Mouse (Mus musculus): ENCODE data around the gene Cfap61. TPM values are rescaled to one million over a fixed set of nuclear protein-coding genes. Genes with fewer than 3 reads are reported as not detected.

Cfap61 gene
- polyA plus RNA-seq, 1 experiment from 2014 or later, result 0.88 TPM

DNA sequence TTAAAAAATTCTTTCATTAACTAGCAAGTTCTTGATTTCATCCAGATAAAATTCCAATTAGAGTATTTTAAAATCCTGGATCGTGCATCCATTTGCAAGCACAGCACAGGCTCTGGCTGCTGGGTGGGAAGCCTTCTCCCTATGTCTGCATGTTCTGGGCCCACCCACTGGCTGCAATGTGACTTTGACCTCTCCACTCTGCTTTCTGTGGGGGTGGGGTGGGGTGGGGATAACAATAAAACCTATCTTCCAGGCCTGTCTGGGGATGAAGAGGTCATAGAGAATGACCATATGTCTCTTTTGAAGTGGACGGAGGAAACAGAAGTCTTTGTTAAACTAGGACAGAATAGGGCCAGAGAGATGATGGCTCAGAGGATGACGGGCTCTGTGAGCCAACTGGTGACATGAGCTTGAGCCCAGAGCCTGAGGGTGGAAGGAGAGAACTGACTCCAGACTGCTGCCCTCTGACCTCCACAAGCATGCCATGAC lies 183.4 kb downstream of the Cfap61 start:
- H3K27me3 ChIP-seq (ENCODE audit: low read depth, poor library complexity, severe bottlenecking), result no peaks in the 10 kb centered on the region
- no peak overlapping the region for H3K27ac ChIP-seq
- H3K36me3 ChIP-seq, result no peaks in the 10 kb centered on the region
- DNase-seq (ENCODE audit: low spot score), result no peak
- no peak overlapping the region for H3K4me3 ChIP-seq
- no peaks in the 10 kb centered on the region for H3K9me3 ChIP-seq (replicated peaks)
- WGBS, result 59% methylated on average over 3 of the region's 3 CpGs
- H3K4me1 ChIP-seq, result peaks cover 13% of the 10 kb centered on the region

DNA sequence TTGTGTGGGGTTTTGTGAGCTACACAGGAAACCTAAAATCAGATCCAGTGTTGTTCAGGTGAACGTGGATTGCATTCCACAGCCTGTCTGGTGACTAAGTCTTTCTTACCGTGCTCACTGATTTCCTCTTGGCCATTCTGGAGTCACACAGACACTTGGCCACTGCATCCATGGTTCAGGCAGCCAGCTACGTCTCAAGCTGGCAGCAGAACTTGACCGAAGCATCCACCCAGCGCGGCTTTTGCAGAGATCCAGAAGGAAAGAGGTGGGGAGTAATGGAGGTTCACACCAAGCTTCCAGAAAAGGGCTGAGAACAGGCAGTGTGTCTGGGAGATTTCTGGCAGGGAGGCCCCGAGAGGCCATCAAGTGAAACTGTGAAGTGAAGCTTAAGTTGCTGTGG lies 187.0 kb downstream of the Cfap61 start:
- no peaks in the 10 kb centered on the region for H3K27me3 ChIP-seq (ENCODE audit: low read depth, poor library complexity, severe bottlenecking)
- H3K27ac ChIP-seq, result no peak overlapping the region
- no peaks in the 10 kb centered on the region for H3K9me3 ChIP-seq (replicated peaks)
- no peak overlapping the region for H3K4me3 ChIP-seq
- 93% methylated on average over 7 of the region's 7 CpGs for WGBS
- no peak for DNase-seq (ENCODE audit: low spot score)
- H3K36me3 ChIP-seq, result no peaks in the 10 kb centered on the region
- H3K4me1 ChIP-seq, result peaks cover 13% of the 10 kb centered on the region

DNA sequence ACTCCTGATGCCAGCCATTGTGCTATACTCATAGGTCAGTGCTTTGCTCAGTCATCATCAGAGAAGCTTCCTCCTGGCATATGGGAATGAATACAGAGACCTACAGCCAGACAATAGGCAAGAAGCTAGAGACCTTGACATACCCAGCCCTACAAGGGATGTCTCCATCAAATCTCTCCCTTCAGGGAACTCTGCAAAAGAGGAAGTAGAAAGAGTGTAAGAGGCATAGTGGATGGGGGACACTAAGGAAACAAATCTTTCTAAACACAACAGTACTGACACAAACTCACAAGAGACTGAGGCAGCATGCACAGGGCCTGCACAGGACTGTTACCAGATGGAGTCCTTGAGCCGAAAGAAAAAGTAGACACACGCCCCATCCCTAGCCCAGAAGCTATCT lies 190.5 kb downstream of the Cfap61 start:
- Histone ChIP-seq H3K27ac (no peak overlapping the region), H3K4me1 (no peaks in the 10 kb centered on the region), H3K27me3 (ENCODE audit: low read depth, poor library complexity, severe bottlenecking) (no peaks in the 10 kb centered on the region), H3K4me3 (no peak overlapping the region), H3K9me3 (replicated peaks) (no peaks in the 10 kb centered on the region), H3K36me3 (no peaks in the 10 kb centered on the region)
- WGBS, result 91% methylated on average over 2 of the region's 2 CpGs
- no peak for DNase-seq (ENCODE audit: low spot score)

DNA sequence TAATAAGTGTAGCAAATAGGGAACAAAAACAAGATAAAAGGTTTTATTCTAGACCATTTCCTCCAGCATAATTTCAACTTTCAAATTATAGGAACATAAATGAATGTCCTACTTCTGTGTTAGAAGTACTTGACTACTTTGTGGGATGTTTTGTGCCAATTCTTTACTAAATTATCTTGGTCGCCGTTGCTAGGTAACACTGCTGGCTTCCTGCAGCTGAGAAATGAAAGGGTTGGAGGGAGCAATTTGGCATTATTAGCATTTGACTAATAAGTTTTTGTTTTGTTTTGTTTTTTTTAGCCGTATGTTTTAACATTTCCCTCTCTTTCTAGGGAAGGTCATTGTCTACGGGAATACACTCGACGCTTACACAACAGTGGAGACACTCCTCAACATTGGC lies 194.0 kb downstream of the Cfap61 start:
- Histone ChIP-seq H3K4me1 (no peaks in the 10 kb centered on the region), H3K4me3 (no peak overlapping the region), H3K27me3 (ENCODE audit: low read depth, poor library complexity, severe bottlenecking) (no peaks in the 10 kb centered on the region), H3K9me3 (replicated peaks) (no peaks in the 10 kb centered on the region), H3K27ac (no peak overlapping the region), H3K36me3 (no peaks in the 10 kb centered on the region)
- WGBS, result 93% methylated on average over 6 of the region's 6 CpGs
- DNase-seq (ENCODE audit: low spot score), result no peak

DNA sequence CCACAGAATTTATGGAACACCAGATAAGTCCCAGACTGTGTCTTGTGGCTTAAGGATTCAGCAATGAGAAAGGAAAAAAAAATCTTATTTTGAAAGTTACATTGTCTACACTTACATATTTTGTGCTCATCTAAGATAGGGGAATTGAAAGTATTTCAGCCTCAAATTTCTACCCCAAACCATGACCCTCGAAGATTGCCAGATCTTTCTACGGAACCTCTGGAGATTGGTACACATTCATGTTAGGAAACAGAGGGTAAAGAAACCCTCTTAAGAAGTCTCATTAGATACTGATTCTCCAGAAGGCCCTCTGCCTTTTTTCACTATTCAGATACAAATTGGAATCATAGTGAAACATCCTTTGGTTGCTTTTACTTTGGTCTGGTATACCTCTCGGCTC lies 195.9 kb downstream of the Cfap61 start:
- Histone ChIP-seq H3K4me1 (no peaks in the 10 kb centered on the region), H3K27me3 (ENCODE audit: low read depth, poor library complexity, severe bottlenecking) (no peaks in the 10 kb centered on the region), H3K36me3 (no peaks in the 10 kb centered on the region), H3K27ac (no peak overlapping the region), H3K9me3 (replicated peaks) (no peaks in the 10 kb centered on the region), H3K4me3 (no peak overlapping the region)
- DNase-seq (ENCODE audit: low spot score), result no peak
- WGBS, result 96% methylated on average over 3 of the region's 3 CpGs

DNA sequence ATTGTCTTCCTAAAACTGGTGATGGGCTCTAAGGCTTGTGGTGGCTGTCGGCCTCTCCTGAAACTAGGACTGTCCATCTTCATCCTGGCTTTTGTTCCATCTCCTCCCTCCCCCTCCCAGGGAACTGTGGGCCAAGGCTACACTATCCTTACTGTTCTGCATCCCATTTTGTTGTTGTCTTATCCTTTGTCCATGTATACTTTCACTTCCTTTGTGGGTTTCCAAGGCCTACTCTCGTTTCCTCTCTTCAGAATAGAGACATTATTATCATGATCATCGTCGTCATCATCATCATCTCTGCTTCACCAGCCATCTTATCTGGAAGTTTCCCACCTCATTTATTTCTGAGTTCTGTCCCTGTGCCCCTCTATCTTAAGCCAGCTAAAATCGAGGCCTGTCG lies 199.7 kb downstream of the Cfap61 start:
- Histone ChIP-seq H3K27ac (no peak overlapping the region), H3K4me1 (no peaks in the 10 kb centered on the region), H3K9me3 (replicated peaks) (no peaks in the 10 kb centered on the region), H3K27me3 (ENCODE audit: low read depth, poor library complexity, severe bottlenecking) (no peaks in the 10 kb centered on the region), H3K36me3 (no peaks in the 10 kb centered on the region), H3K4me3 (no peak overlapping the region)
- DNase-seq (ENCODE audit: low spot score), result no peak
- 87% methylated on average over 6 of the region's 6 CpGs for WGBS

DNA sequence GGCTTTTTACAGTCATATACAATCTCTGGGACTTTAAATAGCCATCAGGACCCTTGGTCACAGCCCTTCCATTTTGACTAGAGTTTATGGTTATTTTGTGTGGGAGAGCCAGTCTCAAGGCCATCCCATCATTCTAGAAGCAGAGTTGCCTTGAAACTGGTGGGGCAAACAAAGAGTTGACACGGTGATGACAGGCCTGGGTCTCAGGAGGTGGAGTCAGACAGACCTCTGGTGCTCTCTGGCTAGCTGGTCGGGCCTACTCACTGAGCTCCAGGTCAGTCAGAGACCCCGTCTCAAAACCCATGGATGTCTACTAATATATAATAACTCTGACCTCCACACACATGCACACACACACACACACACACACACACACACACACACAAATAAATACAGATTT lies 206.1 kb downstream of the Cfap61 start:
- WGBS, result 92% methylated on average over 3 of the region's 3 CpGs
- Histone ChIP-seq H3K9me3 (replicated peaks) (no peaks in the 10 kb centered on the region), H3K4me3 (no peak overlapping the region), H3K27me3 (ENCODE audit: low read depth, poor library complexity, severe bottlenecking) (no peaks in the 10 kb centered on the region), H3K27ac (no peak overlapping the region), H3K36me3 (no peaks in the 10 kb centered on the region), H3K4me1 (no peaks in the 10 kb centered on the region)
- DNase-seq (ENCODE audit: low spot score), result no peak

DNA sequence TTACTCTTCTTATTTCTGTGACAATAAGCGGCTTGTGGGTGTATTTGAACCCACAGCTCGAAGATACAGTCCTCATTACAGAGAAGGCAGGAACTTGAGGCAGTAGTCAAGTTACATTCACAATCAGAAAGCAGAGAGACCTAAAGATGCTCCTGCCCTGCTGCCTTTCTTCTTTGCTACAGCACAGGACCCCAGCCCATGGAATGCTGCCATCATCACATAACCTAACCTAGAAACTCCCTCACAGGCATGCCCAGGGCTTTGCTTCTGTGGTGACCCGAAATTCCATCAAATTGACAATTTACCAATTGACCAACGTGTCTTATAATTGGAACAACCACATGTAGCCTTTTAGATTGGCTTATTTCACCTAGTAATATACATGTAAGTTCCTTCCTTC lies 212.7 kb downstream of the Cfap61 start:
- H3K27ac ChIP-seq, result no peak overlapping the region
- H3K4me1 ChIP-seq, result no peaks in the 10 kb centered on the region
- no peaks in the 10 kb centered on the region for H3K36me3 ChIP-seq
- H3K9me3 ChIP-seq (replicated peaks), result no peaks in the 10 kb centered on the region
- H3K27me3 ChIP-seq (ENCODE audit: low read depth, poor library complexity, severe bottlenecking), result no peaks in the 10 kb centered on the region
- H3K4me3 ChIP-seq, result no peak overlapping the region
- no peak for DNase-seq (ENCODE audit: low spot score)
- WGBS, result 87% methylated on average over 4 of the region's 4 CpGs

DNA sequence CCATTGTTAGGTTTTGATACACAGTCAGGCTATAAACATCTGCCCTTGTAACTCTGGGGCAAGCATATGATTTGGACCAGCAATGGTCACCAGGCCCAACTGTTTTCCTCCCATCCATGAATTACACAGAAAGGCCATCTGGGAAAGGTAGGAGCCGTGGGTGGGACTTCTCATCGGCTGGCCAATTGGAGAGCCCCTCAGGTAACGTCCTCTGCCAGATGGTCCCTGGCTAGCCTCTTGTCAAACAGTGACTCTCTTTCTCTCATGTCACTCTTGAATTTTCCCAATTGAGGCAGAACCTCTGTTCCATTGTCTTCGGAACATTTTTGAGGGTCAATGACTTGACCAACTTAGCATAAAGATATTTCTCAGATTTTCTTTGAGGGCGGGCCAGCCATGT lies 213.2 kb downstream of the Cfap61 start:
- no peaks in the 10 kb centered on the region for H3K9me3 ChIP-seq (replicated peaks)
- no peak overlapping the region for H3K27ac ChIP-seq
- no peaks in the 10 kb centered on the region for H3K27me3 ChIP-seq (ENCODE audit: low read depth, poor library complexity, severe bottlenecking)
- H3K4me3 ChIP-seq, result no peak overlapping the region
- no peaks in the 10 kb centered on the region for H3K4me1 ChIP-seq
- no peak for DNase-seq (ENCODE audit: low spot score)
- no peaks in the 10 kb centered on the region for H3K36me3 ChIP-seq
- 92% methylated on average over 5 of the region's 5 CpGs for WGBS

DNA sequence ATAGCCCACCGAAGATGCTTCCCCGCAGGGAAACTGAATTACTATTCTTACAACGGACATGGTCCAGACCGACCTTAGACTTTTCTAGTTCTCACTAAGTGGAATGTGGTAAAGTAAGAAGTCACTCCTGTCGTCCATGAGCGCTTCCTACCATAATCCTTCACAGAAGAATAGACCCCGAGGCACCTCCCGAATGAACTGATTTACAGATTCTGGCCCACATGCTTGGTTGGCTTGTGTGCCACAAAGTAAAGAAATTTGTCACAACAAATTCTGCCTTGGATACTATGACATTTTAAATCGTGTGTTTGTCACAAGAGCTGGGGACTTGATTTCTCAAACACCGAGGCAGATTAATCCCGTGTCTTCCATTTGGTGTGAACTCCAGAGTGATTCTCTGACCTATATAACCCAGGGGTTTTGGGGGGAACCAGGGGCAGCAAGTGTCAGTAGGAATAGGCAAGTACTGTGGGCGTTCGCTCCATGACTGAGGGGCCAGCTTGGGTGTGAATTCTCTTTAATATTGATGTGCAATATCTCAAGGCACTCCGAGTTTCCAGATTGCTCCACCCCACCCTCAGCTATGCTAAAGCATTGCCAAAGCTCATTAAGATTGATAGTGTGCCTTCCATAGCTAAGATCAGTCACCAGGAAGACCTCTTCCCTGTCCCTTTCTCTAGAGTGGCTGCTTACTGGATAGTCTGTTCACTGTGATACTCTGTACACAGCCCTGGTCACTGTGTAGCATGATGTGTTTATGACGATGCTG lies 214.8 kb downstream of the Cfap61 start:
- Histone ChIP-seq H3K4me3 (no peak overlapping the region), H3K27me3 (ENCODE audit: low read depth, poor library complexity, severe bottlenecking) (no peaks in the 10 kb centered on the region), H3K36me3 (no peaks in the 10 kb centered on the region), H3K4me1 (no peaks in the 10 kb centered on the region), H3K9me3 (replicated peaks) (no peaks in the 10 kb centered on the region), H3K27ac (no peak overlapping the region)
- 92% methylated on average over 15 of the region's 15 CpGs for WGBS
- no peak for DNase-seq (ENCODE audit: low spot score)

DNA sequence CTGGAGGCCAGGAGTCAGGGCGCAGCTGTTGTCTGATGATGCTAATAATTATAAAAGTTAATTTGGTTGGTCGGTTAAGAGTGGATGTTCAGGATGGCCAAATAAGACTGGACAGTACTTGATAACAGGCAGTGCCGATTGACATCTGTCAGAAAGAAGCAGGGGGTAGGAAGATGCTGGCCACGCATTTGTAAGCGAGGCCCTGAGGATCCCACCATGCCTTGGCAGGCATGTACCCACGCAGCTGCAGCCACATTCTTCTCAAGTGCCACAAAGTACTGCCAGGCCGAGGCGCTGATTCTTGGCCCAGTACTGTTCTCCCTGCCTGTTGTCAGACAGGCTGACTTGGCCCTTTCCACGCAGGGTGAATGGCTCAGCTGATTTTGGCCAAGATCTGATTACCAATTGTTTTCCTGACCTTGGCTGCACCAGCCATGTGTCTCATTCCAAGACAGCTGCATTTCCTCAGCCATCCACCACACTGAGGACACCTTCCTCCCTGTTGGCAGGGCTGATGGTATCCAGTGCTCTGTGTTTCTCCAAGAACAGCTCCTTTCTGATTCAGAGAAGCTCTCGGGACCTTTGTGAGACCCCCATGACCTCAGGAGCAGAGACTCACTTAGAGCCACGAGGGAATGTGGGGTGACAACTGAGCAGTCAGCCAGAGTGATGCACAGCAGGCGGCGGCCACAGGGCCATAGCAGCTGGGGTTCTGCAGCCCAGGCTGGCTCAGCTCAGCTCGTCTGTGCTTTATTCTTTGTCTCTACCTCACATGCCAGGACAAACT lies 233.6 kb downstream of the Cfap61 start:
- Histone ChIP-seq H3K9me3 (replicated peaks) (no peaks in the 10 kb centered on the region), H3K36me3 (no peaks in the 10 kb centered on the region), H3K27me3 (ENCODE audit: low read depth, poor library complexity, severe bottlenecking) (no peaks in the 10 kb centered on the region), H3K27ac (no peak overlapping the region), H3K4me1 (no peaks in the 10 kb centered on the region), H3K4me3 (no peak overlapping the region)
- no peak for DNase-seq (ENCODE audit: low spot score)
- WGBS, result 69% methylated on average over 14 of the region's 14 CpGs

DNA sequence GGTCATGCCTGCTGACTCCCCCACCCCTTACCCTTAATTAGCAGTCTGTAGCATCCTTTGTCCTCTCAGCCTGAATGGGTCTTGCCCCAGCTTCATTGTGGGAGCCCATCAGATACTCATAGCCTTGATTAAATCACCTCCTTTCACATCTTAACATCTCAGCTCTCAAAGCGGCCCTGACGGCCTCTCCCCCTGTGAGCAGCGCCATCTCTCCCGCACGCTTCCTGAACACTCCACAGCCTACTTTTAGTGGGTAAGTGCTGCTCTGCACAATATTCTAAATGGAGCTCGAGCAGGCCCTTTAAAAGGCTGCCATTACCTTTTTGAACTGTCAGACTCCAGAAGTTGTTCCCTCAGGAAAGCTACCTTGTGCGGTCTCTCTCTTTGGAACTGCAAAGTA lies 234.9 kb downstream of the Cfap61 start:
- H3K4me3 ChIP-seq, result no peak overlapping the region
- 79% methylated on average over 7 of the region's 7 CpGs for WGBS
- H3K27ac ChIP-seq, result no peak overlapping the region
- no peaks in the 10 kb centered on the region for H3K36me3 ChIP-seq
- no peaks in the 10 kb centered on the region for H3K27me3 ChIP-seq (ENCODE audit: low read depth, poor library complexity, severe bottlenecking)
- DNase-seq (ENCODE audit: low spot score), result no peak
- H3K9me3 ChIP-seq (replicated peaks), result no peaks in the 10 kb centered on the region
- H3K4me1 ChIP-seq, result no peaks in the 10 kb centered on the region

DNA sequence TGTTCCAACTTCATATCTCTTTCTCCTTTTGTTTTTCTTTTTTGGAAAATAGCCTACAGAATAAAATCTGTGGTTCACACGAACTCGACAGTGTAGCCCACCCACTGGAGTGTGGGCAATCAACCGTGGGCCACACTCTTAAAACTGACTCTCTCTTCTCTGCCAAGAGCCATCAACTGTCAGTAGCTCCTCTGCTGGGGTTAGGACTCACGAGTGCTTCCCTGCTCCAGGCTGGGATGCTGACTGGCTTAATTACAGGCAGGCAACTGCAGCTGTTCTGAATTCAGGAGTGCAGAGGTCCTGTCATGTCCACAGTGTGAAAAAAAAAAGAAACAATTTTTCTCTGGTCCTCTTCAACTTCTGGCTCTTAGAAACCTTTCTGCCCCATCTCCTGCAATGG lies 237.5 kb downstream of the Cfap61 start:
- no peak overlapping the region for H3K4me3 ChIP-seq
- WGBS, result 54% methylated on average over 4 of the region's 4 CpGs
- DNase-seq (ENCODE audit: low spot score), result no peak

More for the DNA sequence above, 237.5 kb downstream of the Cfap61 start:
- no peaks in the 10 kb centered on the region for H3K4me1 ChIP-seq
- no peak overlapping the region for H3K27ac ChIP-seq
- no peaks in the 10 kb centered on the region for H3K36me3 ChIP-seq
- H3K27me3 ChIP-seq (ENCODE audit: low read depth, poor library complexity, severe bottlenecking), result no peaks in the 10 kb centered on the region
- H3K9me3 ChIP-seq (replicated peaks), result no peaks in the 10 kb centered on the region
